Mouse (Mus musculus): ENCODE measurements at regions not wholly inside any gene's neighbourhood (a gene's known extent, or its start where the extent isn't known, plus 50 kb on each side); places are given as distances from the start of the nearest gene placed in this dataset.
A peak's percentile ranks its signal among the peaks of the same experiment; 100 is the strongest.
"Not testable (repeated sequence)": the region's sequence is repeated elsewhere in the genome, so short reads cannot be mapped to it uniquely, and the experiment has no call there.

DNA sequence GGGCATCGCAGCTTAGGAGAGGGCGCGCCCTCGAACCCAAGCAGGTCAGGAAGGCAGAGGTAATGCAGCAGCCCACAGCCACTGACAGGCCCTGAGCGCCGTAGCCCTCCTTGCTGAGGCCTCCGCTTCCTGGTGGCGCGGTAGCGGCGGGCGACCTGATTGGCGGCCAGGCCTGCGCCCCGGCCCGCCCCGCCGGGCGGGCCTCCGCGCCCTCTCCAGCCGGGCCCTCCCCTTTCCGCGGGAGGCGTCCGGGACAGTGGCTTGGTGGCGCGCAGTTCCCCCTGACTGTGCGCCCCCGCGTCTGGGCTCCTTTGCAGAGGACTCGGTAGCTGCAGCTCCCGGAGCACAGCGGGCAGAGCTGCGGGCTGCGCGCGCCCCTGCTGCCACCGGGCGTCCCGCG is 242.1 kb downstream of the Gm21863 start:
- DNase-seq = peak; percentile 16

DNA sequence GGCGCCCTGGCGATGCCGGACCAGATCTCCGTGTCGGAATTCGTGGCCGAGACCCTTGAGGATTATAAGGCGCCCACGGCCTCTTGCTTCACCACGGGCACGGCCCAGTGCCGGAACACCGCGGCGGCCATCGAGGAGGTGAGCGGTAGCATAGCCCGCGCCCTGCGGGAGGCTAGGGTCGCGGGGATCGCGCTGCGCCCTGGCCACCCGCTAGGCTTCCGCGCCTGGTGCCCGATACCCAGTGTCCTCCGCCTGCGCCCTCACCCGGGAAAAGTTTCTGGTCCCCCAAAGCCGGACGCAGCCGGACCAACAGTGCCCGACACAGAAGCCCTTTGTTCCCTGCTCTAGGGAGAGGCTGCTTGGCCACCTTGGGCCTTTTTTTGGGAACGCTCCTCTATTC is 242.6 kb downstream of the Gm21863 start:
- DNase-seq = not testable (repeated sequence)

DNA sequence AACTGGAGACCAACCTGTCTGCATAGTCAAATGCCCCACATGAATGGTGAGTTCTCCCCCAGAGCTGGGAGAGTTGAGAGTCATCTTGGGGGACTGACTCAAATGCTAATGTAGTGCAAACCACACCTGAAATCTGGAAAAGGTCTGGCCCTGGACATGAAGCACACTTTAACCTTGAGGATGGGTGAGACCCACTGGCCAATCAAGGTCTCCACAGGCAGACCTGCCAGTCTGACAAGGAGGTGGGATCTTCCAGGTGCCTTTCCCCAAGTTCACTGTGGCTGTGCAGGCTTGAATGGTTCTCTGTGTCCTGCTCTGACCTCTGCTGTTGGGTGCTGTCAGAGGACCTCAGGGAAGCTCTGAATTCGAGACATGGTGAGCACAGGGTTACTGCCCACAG is 269.6 kb downstream of the Gm21863 start:
- DNase-seq = not testable (repeated sequence)

DNA sequence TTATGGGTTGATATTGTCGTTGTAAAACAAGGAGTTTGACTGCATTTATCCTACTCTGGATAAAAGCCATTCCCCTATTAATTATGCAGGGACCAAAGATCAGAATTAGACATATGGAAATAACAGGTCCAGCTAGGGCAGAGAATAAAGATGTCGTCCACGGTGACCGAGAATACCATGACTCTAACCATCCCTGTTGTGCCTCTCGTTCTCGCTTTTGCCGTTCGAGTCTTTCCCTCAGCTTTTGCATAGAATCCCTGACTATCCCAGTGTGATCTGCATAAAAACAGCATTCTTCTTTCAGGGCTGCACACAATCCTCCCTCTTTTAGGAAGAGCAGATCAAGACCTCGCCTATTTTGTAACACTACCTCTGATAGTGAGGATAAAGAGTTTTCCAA is 272.5 kb downstream of the Gm21863 start:
- DNase-seq = not testable (repeated sequence)

DNA sequence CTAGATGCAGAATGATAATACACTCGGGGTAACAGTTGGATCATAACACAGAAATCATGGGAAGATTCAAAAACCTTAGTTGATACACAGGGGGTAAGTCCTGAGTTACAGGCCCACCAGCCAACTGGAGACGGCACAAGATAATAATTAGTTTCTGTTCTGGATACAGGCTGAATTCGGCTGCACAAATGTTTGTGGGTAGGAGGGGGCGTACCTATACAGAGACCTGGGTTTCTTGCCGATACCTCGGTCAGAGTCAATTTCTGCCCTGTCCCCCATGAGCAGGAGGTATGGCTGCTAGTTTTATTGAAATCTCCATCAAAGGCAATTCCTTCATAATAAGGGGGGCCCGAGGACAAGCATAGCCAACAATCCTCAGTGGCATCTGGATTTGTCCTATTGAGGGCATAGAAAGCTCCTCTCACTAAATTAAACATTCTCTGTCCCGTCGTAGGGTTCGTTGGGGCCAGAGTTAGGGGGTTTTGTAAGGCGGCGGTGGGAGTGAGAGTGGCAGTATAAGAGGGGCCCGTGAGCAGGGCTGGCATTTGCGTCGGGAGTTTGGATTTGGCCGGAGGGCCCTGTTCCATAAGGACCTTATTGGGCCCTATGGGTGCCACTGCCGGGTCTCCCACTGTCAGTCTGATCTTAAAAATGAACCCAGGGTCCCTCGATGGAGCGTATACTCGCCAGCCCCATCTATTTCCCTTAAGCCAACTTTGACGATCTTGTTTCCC is 273.3 kb downstream of the Gm21863 start:
- DNase-seq = not testable (repeated sequence)

DNA sequence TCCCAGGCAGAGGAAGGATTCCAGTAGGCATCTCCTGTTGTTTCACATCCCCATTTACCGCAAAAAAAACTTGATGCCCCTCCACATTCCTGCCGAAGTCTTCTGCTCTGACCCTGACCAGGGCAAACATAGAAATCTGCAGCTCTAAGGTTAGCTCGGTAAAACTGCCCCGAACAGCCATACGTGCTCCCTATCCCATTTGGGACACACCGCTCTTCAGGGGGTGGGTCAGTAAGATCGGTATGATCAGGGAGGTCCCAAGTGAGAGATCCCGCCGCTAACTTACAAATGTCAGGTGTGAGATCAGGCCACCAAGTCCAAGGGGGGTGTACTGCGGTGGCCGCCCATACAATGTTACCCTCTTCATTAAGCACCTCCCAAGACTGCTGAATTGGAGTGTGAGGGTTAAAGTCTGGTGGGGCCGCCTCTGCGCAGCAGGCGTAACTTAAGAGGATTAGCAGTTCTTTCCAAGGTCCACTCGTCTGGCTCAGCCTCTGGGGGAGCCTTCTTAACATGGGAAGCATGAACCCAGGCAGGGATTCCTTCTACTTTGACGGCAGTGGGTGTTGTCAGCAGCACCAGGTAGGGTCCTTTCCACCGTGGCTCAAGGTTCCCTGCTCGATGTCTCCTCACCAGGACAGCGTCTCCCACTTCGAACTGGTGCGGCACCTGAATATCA is 274.2 kb downstream of the Gm21863 start:
- peak; percentile 1 for DNase-seq

DNA sequence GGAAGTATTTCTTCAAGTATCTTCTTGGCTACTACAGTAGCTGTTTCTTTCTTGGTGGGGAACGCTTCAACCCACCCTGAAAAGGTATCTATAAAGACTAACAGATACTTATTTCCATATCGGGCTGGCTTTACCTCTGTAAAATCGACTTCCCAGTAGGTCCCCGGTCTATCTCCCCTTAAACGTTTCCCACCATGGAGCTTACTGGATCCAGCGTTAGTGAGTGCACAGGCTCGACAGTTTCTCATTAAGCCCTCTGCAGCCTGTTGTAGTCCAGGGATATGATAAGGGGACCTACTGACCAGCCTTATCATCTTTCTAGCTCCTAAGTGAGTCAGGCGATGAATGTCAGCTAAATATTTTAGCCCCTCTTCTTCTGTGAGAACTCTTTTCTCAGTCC is 275.1 kb downstream of the Gm21863 start:
- not testable (repeated sequence) for DNase-seq

DNA sequence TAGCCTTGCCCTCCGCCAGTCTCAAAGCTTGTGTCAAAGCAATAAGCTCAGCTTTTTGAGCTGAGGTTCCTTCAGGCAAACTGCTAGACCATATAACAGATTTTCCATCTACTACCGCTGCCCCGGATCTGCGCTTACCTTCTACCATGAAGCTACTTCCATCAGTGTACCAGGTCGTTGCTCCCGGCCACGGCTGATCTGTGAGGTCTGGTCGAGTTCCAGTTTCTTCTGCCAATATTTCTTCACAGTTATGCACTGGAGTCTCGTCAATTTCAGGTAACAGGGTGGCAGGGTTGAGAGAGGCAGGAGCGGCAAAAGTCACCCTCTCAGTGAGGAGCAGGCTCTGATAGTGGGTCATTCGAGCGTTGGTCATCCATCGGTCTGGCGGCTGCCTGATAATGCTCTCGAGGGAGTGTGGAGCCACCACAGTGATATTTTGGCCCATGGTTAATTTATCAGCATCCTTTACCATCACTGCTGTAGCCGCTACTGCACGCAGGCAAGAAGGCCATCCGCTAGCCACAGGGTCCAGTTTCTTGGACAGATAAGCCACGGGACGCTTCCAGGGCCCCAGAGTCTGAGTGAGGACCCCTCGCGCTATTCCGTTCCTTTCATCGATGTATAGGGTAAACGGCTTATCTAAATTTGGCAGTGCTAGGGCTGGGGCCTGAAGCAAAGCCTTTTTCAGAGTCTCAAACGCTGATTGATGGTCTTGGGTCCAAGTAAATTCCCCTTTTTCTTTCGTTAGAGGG is 276.0 kb downstream of the Gm21863 start:
- DNase-seq = peak; percentile 1

DNA sequence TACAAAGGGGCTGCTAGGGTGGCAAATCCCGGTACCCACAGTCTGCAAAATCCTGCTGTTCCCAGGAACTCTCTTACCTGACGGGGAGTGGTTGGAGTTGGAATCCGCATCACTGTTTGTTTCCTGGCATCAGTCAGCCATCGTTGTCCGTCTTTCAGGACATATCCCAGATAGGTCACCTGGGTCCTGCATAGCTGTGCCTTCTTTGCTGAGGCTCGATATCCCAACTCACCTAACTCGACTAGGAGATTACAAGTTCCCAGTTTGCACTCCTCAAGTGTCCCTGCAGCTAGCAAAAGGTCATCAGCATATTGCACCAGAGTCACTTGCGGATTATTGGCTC is 276.6 kb downstream of the Gm21863 start:
- DNase-seq = peak; percentile 1

DNA sequence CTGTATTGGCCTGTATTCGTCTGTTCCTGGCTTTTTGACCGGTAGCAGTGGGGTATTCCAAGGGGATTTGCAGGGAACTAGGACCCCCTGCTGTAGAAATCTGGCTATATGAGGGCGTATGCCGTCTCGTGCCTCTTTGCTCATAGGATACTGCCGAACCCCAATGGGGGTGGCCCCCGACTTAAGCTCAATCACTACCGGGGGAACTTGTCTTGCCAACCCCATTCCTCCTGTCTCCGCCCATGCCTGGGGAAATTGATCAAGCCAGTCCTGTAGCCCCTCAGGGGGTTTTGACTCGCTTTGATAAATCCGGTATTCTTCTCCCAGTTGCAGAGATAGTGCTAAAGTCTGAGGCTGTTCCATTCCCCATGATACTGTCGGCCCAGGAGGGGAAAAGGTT is 277.2 kb downstream of the Gm21863 start:
- DNase-seq = peak; percentile 5

DNA sequence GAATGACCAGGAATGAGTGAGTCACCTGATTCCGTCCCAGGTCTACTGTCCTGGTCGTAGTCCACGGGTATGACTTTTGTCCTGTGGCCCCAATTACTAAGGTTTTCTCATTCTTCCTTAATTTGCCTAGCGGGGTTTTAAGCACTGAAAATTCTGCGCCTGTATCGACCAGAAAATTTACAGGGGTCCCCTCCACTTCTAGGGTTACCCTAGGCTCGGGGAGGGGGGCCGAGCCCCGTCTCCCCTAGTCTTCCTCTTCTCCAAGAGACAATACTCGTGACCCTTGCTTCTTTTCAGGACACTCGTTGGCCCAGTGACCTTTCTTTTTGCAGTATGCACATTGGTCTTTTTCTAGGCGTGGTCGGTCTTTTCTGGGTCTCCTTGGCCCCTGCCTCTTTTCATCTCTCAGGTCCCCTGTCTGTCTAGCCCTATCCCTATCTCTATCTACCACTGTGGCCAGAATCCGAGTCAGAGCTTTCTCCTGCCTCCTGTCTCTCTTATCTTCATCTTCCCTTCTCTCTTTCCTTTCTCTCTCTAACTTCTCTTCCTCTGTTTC is 277.8 kb downstream of the Gm21863 start:
- peak; percentile 2 for DNase-seq

DNA sequence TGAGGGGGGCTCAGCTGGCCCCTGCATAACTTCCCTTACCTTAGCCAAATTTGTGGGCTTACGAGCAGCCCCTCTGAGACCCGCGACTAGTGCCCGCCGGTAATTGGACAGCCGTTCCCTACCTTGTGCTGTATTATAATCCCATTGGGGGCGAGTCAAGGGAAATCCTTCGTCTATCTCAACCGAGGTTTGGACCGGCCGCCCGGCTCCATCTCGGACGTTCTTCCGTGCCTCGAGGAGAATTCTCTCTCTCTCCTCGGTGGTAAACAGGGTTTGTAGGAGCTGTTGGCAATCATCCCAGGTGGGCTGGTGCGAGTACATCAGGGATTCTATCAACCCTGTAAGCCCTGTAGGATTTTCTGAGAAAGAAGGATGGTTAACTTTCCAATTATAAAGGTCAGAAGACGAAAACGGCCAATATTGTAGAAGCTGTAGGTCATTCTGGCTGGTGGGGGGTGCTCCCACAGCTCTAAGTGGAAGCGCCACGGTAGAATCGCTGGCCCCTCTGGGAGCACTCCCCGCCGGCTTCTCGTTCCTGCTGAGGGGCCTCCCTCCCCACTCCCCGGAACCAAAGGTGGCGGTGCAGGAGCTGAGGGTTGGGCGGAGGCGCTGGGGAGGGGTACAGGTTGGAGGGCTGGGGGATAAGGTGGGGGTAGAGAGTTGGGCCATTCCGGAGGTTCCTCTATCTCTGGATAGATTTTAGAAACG is 278.6 kb downstream of the Gm21863 start:
- DNase-seq = peak; percentile 15

DNA sequence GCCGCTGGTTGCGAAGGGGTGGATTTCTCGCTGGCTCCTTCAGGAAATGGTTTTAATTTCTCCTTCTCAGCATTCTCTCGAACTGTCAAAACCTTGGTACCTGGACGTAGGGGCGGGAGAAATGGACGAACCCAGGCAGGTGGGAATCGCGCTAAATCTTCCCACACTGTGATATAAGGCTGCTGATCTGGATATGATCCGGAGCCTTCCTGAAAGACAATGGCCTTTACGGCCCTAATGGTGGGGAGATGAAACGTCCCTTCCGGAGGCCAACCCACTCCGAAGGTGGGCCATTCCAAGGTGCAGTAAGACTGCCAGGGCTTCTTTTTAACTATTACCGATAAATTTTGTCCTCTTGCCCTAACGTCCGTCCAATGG is 279.1 kb downstream of the Gm21863 start:
- peak; percentile 3 for DNase-seq

DNA sequence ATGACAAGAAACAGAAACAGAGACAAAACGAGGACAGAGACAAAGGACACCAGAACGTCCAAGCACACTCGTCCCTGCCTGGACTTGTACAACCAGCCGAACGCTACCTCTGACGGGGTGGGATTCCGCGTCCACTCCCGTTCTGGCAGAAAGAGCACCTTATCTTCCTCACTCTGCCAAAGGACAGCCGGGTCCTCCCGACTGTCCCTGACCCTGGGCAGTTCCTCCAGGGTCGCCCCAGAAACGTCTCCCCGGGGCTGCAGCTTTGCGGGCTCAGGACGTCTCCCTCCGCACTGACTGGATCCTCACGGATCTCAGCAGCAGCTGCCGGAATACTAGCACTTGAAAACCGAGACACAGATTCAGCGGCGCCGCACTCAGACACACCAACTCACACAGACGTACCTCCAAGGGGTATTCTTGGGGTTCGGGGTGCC is 279.6 kb downstream of the Gm21863 start:
- peak; percentile 6 for DNase-seq

All from lung, postnatal 10 days (tissue).